Mouse (Mus musculus): ENCODE results near the gene Ndn. TPM values are rescaled to one million over a fixed set of nuclear protein-coding genes. Genes with fewer than 3 reads are reported as not detected.

Ndn gene
- polyA plus RNA-seq, 2 experiments = 2.2 to 4.2 TPM

DNA sequence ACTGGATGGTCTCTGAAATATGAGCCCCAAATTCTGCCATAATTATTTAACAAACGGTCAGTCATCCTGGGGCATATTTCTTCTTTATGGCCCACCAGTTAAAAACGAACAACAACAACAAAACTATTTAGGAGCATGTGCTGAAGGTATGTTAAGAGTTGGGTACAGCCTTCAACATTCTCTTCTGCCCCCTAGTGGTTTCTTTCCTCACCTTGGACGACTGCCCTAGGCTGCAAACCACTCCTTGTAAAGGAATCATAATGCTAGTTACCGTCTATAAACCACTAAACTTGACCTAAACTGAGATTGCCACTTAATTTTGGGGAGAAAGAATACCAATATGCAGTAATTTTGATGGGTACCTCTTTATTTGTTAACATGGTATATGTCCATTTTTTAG, 29.3 kb downstream of the Ndn start:
- 0 out of 2 replicates have a peak, but pooled peaks have one; percentile 13 for TF ChIP-seq CTCF (IDR thresholded peaks at IDR 0.05; ENCODE audit: low read depth)
- TF ChIP-seq EP300 (IDR thresholded peaks at IDR 0.05; ENCODE audit: low read depth) = no peak
- ATAC-seq (ENCODE audit: insufficient read depth) (no peak), DNase-seq (ENCODE audit: low read depth in 3 of 3, low spot score in 3 of 3) (no peak)
- H3K9me3 ChIP-seq (ENCODE audit: control insufficient read depth, low read length) = no peaks in the 10 kb centered on the region
- H3K27ac ChIP-seq = no peak overlapping the region
- no peaks in the 10 kb centered on the region for H3K27me3 ChIP-seq (ENCODE audit: control insufficient read depth, insufficient read depth, low read length)
- no peak overlapping the region for H3K4me3 ChIP-seq (ENCODE audit: insufficient read depth in 1 of 2, low read depth in 2 of 2, low read length in 2 of 2)
- H3K4me1 ChIP-seq (replicated peaks; ENCODE audit: control insufficient read depth in 2 of 2, insufficient read depth in 2 of 2, low read length in 1 of 2) = no peaks in the 10 kb centered on the region
- no peak overlapping the region for H3K9ac ChIP-seq (replicated peaks)
- H3K36me3 ChIP-seq (replicated peaks; ENCODE audit: control insufficient read depth, insufficient read depth, low read depth) = no peaks in the 10 kb centered on the region
- H3K4me2 ChIP-seq (ENCODE audit: low read depth) = no peak overlapping the region
- 19% methylated on average over 4 of the region's 4 CpGs for WGBS (ENCODE audit: insufficient replicate concordance)

DNA sequence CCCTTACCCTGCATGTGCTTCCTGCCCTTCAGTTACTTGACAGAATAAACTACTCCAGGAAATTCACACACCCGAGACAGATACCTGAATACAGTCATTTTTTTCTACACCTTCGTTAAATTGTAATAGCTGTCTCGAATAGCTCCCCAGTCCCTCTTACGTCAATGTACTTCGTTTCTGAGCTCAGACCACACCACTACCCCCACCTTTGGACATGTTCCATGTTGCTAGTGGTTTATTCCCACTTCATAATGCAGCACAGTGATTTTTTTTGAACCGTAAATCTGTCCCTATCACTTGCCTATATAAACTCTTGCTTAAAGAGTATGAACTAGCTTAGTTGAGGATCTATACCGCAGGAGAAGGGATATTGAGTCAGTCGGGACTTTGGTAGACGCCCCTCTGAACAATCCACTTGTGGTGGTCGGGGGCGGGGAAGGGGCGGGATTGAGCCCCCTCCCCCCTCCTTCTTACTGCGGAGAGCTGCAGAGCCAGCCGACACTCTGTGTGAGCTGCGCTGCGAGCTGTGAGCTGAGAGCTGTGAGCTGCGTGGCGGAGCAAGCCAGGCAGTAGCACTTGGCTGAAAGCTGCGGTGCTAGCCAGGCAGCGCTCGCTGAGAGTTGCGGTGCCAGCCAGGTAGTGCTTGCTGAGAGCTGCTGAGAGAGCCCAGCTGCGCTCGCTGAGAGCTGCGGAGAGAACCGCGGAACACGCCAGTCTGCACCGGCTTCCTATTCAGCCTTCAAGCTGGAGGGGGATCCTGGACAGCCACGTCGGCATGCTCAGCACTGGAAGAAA, 30.3 kb downstream of the Ndn start, which contains the start of gene Magel2:
Magel2 (plus strand) TSS at position 501 of the 795 bp plus-strand sequence.
- H3K4me2 ChIP-seq (ENCODE audit: low read depth) = no peak within 1 kb of the TSS; the same call in 1 of the 2 replicates
- no peaks in the 10 kb centered on the region for H3K27me3 ChIP-seq (ENCODE audit: control insufficient read depth, insufficient read depth, low read length)
- ATAC-seq (ENCODE audit: insufficient read depth) (no peak), DNase-seq (ENCODE audit: low read depth in 3 of 3, low spot score in 3 of 3) (no peak)
- no peaks in the 10 kb centered on the region for H3K4me1 ChIP-seq (replicated peaks; ENCODE audit: control insufficient read depth in 2 of 2, insufficient read depth in 2 of 2, low read length in 1 of 2)
- no peak within 1 kb of the TSS for H3K9ac ChIP-seq (replicated peaks)
- 17% methylated on average over 31 of the region's 31 CpGs for WGBS (ENCODE audit: insufficient replicate concordance)
- H3K36me3 ChIP-seq (replicated peaks; ENCODE audit: control insufficient read depth, insufficient read depth, low read depth) = no peaks in the 10 kb centered on the region
- no peak for TF ChIP-seq CTCF (IDR thresholded peaks at IDR 0.05; ENCODE audit: low read depth)
- no peaks in the 10 kb centered on the region for H3K9me3 ChIP-seq (ENCODE audit: control insufficient read depth, low read length)
- H3K27ac ChIP-seq = no peak within 1 kb of the TSS
- H3K4me3 ChIP-seq (ENCODE audit: insufficient read depth in 1 of 2, low read depth in 2 of 2, low read length in 2 of 2) = 0 out of 4 replicates have a peak within 1 kb of the TSS, but pooled peaks of 1 of the 2 experiments have one; percentile 6

DNA sequence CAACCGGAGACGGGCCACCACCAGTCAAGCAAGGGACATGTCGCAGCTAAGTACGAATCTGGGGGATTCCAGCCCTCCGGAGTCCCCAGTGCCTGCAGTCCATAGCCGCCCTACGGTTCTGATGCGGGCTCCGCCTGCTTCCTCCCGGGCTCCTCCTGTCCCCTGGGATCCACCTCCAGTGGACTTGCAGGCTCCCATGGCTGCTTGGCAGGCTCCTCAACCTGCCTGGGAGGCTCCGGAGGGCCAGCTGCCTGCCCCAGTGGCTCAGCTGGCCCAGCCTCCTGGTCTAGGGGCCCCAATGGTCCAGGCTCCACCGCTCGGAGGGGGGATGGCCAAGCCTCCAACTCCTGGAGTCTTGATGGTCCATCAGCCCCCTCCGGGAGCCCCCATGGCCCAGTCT, 30.9 kb downstream of the Ndn start:
- Histone ChIP-seq H3K4me3 (ENCODE audit: insufficient read depth in 1 of 2, low read depth in 2 of 2, low read length in 2 of 2) (no peak overlapping the region), H3K9ac (replicated peaks) (no peak overlapping the region), H3K27ac (no peak overlapping the region), H3K4me2 (ENCODE audit: low read depth) (no peak overlapping the region), H3K4me1 (replicated peaks; ENCODE audit: control insufficient read depth in 2 of 2, insufficient read depth in 2 of 2, low read length in 1 of 2) (no peaks in the 10 kb centered on the region), H3K9me3 (ENCODE audit: control insufficient read depth, low read length) (no peaks in the 10 kb centered on the region), H3K27me3 (ENCODE audit: control insufficient read depth, insufficient read depth, low read length) (no peaks in the 10 kb centered on the region), H3K36me3 (replicated peaks; ENCODE audit: control insufficient read depth, insufficient read depth, low read depth) (no peaks in the 10 kb centered on the region)
- TF ChIP-seq CTCF (IDR thresholded peaks at IDR 0.05; ENCODE audit: low read depth) (no peak), EP300 (IDR thresholded peaks at IDR 0.05; ENCODE audit: low read depth) (no peak)
- no peak for ATAC-seq (ENCODE audit: insufficient read depth)
- WGBS (ENCODE audit: insufficient replicate concordance) = 25% methylated on average over 14 of the region's 14 CpGs
- no peak for DNase-seq (ENCODE audit: low read depth in 3 of 3, low spot score in 3 of 3)

DNA sequence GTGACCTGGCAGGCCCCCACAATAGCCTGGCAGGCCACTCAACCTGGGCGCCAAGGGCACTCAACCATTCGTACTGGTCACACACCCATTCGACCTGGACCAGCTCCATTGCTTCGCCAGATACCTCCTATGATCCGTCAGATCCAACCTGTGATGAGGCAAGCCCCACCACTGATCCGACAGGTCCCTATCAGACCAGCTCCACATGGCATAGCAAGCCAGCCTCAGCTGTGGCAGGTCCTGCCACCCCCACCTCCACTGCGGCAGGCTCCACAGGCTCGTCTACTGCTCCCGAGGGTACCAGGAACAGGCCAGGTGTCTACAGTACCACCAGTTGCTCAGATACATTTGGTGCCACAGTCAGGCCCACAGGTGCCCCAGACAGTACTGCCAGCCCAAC, 32.2 kb downstream of the Ndn start:
- TF ChIP-seq CTCF (IDR thresholded peaks at IDR 0.05; ENCODE audit: low read depth) = no peak
- TF ChIP-seq EP300 (IDR thresholded peaks at IDR 0.05; ENCODE audit: low read depth) = no peak
- no peaks in the 10 kb centered on the region for H3K4me1 ChIP-seq (replicated peaks; ENCODE audit: control insufficient read depth in 2 of 2, insufficient read depth in 2 of 2, low read length in 1 of 2)
- no peak overlapping the region for H3K4me3 ChIP-seq (ENCODE audit: insufficient read depth in 1 of 2, low read depth in 2 of 2, low read length in 2 of 2)
- H3K9me3 ChIP-seq (ENCODE audit: control insufficient read depth, low read length) = no peaks in the 10 kb centered on the region
- no peak overlapping the region for H3K9ac ChIP-seq (replicated peaks)
- H3K4me2 ChIP-seq (ENCODE audit: low read depth) = no peak overlapping the region
- H3K27ac ChIP-seq = no peak overlapping the region
- DNase-seq (ENCODE audit: low read depth in 3 of 3, low spot score in 3 of 3) (no peak), ATAC-seq (ENCODE audit: insufficient read depth) (no peak)
- 71% methylated on average over 9 of the region's 9 CpGs for WGBS (ENCODE audit: insufficient replicate concordance)
- H3K36me3 ChIP-seq (replicated peaks; ENCODE audit: control insufficient read depth, insufficient read depth, low read depth) = no peaks in the 10 kb centered on the region
- H3K27me3 ChIP-seq (ENCODE audit: control insufficient read depth, insufficient read depth, low read length) = no peaks in the 10 kb centered on the region

DNA sequence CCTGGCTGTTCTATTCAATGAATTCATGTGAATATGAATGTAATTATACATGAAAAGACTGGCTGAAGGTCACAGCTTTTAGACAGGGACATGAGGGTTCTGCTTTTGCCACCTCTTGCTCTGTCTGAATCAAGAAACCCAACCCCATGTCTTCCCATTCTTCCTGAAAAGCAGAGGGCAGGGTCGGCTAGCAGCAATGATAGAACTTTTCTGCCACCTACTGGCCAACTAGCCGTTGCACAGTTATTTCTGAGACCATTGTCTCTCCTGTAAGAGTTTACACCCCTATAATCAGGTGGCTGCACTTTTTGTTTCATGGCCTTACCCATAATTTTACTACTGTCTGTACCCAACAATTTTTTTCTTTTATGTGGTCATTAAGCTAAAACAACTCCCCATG, 36.0 kb downstream of the Ndn start:
- H3K4me3 ChIP-seq (ENCODE audit: insufficient read depth in 1 of 2, low read depth in 2 of 2, low read length in 2 of 2) = no peak overlapping the region
- ATAC-seq (ENCODE audit: insufficient read depth) = no peak
- no peaks in the 10 kb centered on the region for H3K9me3 ChIP-seq (ENCODE audit: control insufficient read depth, low read length)
- H3K4me1 ChIP-seq (replicated peaks; ENCODE audit: control insufficient read depth in 2 of 2, insufficient read depth in 2 of 2, low read length in 1 of 2) = no peaks in the 10 kb centered on the region
- no peak overlapping the region for H3K4me2 ChIP-seq (ENCODE audit: low read depth)
- no peak overlapping the region for H3K27ac ChIP-seq
- no peak for DNase-seq (ENCODE audit: low read depth in 3 of 3, low spot score in 3 of 3)
- no peaks in the 10 kb centered on the region for H3K36me3 ChIP-seq (replicated peaks; ENCODE audit: control insufficient read depth, insufficient read depth, low read depth)
- TF ChIP-seq CTCF (IDR thresholded peaks at IDR 0.05; ENCODE audit: low read depth) (peak; percentile 46), EP300 (IDR thresholded peaks at IDR 0.05; ENCODE audit: low read depth) (no peak)
- no peaks in the 10 kb centered on the region for H3K27me3 ChIP-seq (ENCODE audit: control insufficient read depth, insufficient read depth, low read length)
- 10% methylated on average over 2 of the region's 2 CpGs for WGBS (ENCODE audit: insufficient replicate concordance)
- no peak overlapping the region for H3K9ac ChIP-seq (replicated peaks)
